Mouse (Mus musculus): ENCODE data around the gene Timp4. TPM values are rescaled to one million over a fixed set of nuclear protein-coding genes. Genes with fewer than 3 reads are reported as not detected.

Gene Timp4
- polyA plus RNA-seq, 1 experiment, result 3.1 TPM

DNA sequence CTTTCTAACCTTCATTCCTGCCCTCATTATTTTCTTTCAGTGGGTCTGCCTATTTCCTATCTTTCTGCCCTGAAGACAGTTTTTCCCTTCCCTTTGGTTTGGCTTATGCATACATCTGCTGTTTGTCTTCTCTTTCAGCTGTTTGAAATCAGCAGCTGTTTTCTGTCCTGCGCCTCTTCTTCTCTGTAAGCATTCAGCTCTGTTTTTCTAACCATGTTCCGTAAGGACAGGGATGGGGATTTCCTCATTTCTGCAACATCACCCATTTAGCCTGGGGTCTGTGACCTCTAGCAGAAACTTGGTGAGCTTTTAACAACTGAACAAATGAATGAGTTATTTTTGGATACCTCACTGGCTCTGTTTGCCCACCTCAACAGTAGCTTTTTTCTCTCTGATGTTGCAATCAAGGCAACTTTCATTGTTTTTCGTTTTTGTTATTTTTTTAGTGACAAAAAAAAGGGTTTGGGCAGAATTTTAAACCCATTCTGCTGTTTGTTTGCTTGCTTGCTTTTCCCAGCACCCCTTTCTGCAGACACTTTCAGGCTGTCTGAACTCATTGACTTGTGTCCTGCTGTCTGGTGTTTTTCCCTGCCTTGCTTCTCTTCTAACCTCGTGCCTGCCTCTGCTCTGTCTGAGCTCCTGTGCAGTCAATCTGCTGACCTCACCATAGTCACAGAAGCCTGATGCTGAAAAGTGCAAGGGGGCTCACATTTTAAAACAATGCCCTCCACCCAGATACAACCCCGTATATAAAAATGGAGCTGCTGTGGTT lies 39.7 kb downstream of the Timp4 start:
- Histone ChIP-seq H3K4me3 (replicated peaks; ENCODE audit: extremely low read depth, low read depth, low read length) (no peak overlapping the region), H3K4me1 (ENCODE audit: control insufficient read depth, insufficient read depth, low read length) (peaks cover 2% of the 10 kb centered on the region)
- TF ChIP-seq CTCF (IDR thresholded peaks at IDR 0.05; ENCODE audit: insufficient read depth, low read length), result no peak
- TF ChIP-seq POLR2A (IDR thresholded peaks at IDR 0.05; ENCODE audit: borderline replicate concordance, extremely low read depth, low read depth, low read length), result no peak
- DNase-seq, result no peak
- WGBS, result 44% methylated on average over 5 of the region's 5 CpGs

GRCm38 (mm10) chr6:115210820-115211219 lies 41.2 kb downstream of the Timp4 start:
- peaks cover 2% of the 10 kb centered on the region for H3K4me1 ChIP-seq (ENCODE audit: control insufficient read depth, insufficient read depth, low read length)
- no peak overlapping the region for H3K4me3 ChIP-seq (replicated peaks; ENCODE audit: extremely low read depth, low read depth, low read length)
- DNase-seq, result no peak
- 74% methylated on average over 3 of the region's 3 CpGs for WGBS
- TF ChIP-seq CTCF (IDR thresholded peaks at IDR 0.05; ENCODE audit: insufficient read depth, low read length) (no peak), POLR2A (IDR thresholded peaks at IDR 0.05; ENCODE audit: borderline replicate concordance, extremely low read depth, low read depth, low read length) (no peak)

DNA sequence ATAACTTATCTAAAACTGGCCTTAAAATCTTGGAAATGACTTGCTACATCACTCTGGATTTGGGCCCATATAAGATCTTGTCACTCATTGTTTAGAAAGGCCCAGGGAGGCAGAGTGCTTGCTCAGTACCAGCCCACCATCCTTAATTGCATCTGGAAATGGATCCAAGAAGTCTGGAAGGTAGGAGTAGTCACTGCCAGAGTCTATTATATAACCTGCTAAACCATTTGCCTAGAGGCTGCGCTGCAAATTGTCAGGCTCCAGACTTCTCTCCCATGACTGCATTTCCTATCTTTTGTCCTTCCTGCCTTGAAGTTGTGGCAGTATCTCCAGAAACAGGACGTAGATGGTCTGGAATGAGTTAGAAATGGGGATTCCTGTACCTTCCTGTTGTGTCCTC lies 41.8 kb downstream of the Timp4 start:
- TF ChIP-seq POLR2A (IDR thresholded peaks at IDR 0.05; ENCODE audit: borderline replicate concordance, extremely low read depth, low read depth, low read length) (no peak), CTCF (IDR thresholded peaks at IDR 0.05; ENCODE audit: insufficient read depth, low read length) (no peak)
- no peak overlapping the region for H3K4me3 ChIP-seq (replicated peaks; ENCODE audit: extremely low read depth, low read depth, low read length)
- H3K4me1 ChIP-seq (ENCODE audit: control insufficient read depth, insufficient read depth, low read length), result peaks cover 2% of the 10 kb centered on the region
- 41% methylated on average over 2 of the region's 2 CpGs for WGBS
- DNase-seq, result no peak

DNA sequence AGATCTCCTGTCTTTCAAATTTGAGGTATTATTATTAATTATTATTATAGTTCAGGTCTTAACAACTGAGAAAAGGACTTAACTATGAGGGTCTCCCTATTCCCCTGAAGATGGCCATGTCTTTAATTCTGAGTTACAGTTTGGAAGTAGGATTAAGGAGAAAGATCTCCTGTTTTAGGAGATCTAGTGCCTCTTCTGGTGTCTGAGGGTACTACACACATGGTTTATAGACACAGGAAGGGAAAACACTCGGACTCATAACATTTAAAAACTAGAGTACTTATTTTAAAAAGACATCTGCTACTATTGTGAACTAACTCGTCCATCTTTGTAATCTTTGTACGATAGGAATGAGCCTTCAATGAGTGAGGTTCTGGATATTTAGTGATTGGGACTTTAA lies 49.0 kb downstream of the Timp4 start:
- H3K4me3 ChIP-seq (replicated peaks; ENCODE audit: extremely low read depth, low read depth, low read length), result no peak overlapping the region
- no peaks in the 10 kb centered on the region for H3K4me1 ChIP-seq (ENCODE audit: control insufficient read depth, insufficient read depth, low read length)
- TF ChIP-seq CTCF (IDR thresholded peaks at IDR 0.05; ENCODE audit: insufficient read depth, low read length), result no peak
- no peak for TF ChIP-seq POLR2A (IDR thresholded peaks at IDR 0.05; ENCODE audit: borderline replicate concordance, extremely low read depth, low read depth, low read length)
- no peak for DNase-seq
- 63% methylated on average over 3 of the region's 3 CpGs for WGBS

GRCm38 (mm10) chr6:115200753-115201152 lies 51.3 kb downstream of the Timp4 start:
- no peak for DNase-seq
- TF ChIP-seq POLR2A (IDR thresholded peaks at IDR 0.05; ENCODE audit: borderline replicate concordance, extremely low read depth, low read depth, low read length), result no peak
- no peak for TF ChIP-seq CTCF (IDR thresholded peaks at IDR 0.05; ENCODE audit: insufficient read depth, low read length)
- H3K4me3 ChIP-seq (replicated peaks; ENCODE audit: extremely low read depth, low read depth, low read length), result no peak overlapping the region
- 36% methylated on average over 3 of the region's 3 CpGs for WGBS
- H3K4me1 ChIP-seq (ENCODE audit: control insufficient read depth, insufficient read depth, low read length), result no peaks in the 10 kb centered on the region

Other genes with a start within 250 kb of the Timp4 start
- 18.3 and 19.1 TPM in 2 replicates for gene Tamm41, start 214.3 kb downstream of the Timp4 start, polyA plus RNA-seq (2012; rRNA removed)
- 11.5 and 13.2 TPM in 2 replicates for gene Syn2, start 117.3 kb downstream of the Timp4 start, polyA plus RNA-seq (2012; rRNA removed)
- not detected in 2 replicates for gene Gm17482, start 24.9 kb downstream of the Timp4 start, polyA plus RNA-seq (2012; rRNA removed)
- gene Pparg, start 108.7 kb upstream of the Timp4 start, polyA plus RNA-seq (2012; rRNA removed), result 11.7 and 13.7 TPM in 2 replicates

Measured in lung, adult 2 months (tissue).